Mouse (Mus musculus): ENCODE measurements around the gene Vps9d1. TPM values are rescaled to one million over a fixed set of nuclear protein-coding genes. Genes with fewer than 3 reads are reported as not detected.
"Not testable (repeated sequence)": the region's sequence is repeated elsewhere in the genome, so short reads cannot be mapped to it uniquely, and the experiment has no call there.

The Vps9d1 gene
- total RNA-seq, 4 experiments from 2014 or later, result 52.1 to 63.9 (median 58.9) TPM

GRCm38 (mm10) chr8:123253451-123254098 is 573 bp downstream of the Vps9d1 start:
- no peak for DNase-seq (ENCODE audit: low spot score in 2 of 2)

DNA sequence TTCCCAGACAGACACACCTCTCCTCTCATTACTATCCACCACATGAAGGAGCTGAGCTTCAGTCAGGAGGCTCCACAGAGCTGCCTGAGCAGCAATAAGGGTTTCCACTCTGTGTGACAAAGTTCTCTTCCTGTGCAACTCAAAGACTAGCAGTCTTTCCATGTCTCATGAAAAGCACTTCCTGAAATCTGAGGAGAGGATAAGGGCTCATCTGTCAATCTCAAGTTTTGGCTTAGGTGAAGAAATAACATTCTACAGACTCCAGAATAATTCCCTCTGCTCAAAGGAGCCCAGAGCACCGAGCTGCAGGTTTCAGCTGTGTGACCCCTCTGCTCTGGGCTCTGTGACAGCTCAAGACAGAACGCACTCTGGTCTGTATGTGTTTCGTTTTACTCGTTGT is 1.2 kb downstream of the Vps9d1 start:
- no peak for DNase-seq (ENCODE audit: low spot score in 2 of 2)

- DNase-seq (ENCODE audit: low spot score in 2 of 2), result no peak
Observed at GRCm38 (mm10) chr8:123250940-123251339, 3.2 kb downstream of the Vps9d1 start.

GRCm38 (mm10) chr8:123248596-123248995 is 5.6 kb downstream of the Vps9d1 start:
- no peak for DNase-seq (ENCODE audit: low spot score in 2 of 2)

GRCm38 (mm10) chr8:123247748-123248147 is 6.4 kb downstream of the Vps9d1 start:
- DNase-seq (ENCODE audit: low spot score in 2 of 2), result no peak

GRCm38 (mm10) chr8:123245543-123245942 is 8.6 kb downstream of the Vps9d1 start:
- no peak for DNase-seq (ENCODE audit: low spot score in 2 of 2)

- no peak for DNase-seq (ENCODE audit: low spot score in 2 of 2)
Observed at GRCm38 (mm10) chr8:123244382-123244781, 9.8 kb downstream of the Vps9d1 start.

DNA sequence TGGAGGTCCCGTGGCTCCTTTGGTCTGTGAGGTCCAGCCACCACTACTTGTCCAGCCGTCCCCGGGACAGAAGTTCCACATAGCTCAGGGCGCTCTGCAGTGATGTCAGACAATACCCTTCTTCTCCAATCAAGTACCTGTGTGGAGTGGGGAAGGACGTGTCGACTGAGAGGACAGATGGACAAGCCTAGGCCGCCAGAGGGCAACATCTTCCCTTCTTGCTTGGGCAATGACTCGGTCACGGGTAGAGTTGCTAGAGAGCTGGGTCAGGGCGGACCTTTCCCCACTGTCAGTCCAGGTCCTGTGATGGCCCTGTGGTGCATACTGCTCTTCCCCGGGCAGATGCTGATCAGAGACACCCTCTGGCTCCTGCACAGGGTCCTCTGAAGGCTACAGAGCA is 11.1 kb downstream of the Vps9d1 start:
- DNase-seq (ENCODE audit: low spot score in 2 of 2), result no peak

DNA sequence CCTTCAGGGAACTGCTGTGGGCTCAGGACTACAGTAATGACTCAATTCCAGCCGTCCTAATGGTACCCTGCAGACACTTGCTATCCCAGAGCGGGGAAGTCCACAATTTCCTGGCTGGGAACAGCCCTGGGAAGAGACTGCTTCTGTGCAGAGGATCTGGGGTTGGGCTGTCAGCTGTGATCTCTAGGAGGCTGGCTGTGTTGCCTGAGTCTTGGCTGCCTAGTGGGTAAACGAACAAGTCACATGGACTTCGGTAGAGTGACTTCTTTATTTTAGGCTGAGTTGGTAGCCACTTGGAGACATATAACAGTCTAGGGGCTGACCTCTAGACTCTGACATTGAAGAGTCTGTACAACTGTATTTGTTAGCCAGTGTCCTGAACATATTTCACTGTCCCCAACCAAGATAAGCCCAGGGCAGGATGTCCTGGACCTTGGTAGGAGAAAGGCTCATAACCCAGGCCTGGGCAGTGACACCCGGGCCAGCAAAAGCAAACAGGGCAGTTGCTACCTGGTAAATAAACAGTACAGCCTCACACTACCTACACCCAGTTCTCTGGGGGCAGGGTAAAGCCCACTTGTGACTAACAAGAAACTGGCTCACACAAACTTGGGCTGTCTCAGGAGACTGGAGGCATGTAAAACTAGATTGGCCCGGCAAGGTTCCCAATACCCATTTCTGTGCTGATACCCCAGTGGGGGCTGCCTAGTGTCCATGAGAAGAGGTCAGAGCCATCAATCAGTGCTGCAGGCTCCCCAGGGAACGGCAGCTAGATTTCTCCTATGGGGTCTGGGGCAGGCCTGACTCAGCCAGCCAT is 11.8 kb downstream of the Vps9d1 start:
- no peak for DNase-seq (ENCODE audit: low spot score in 2 of 2)

DNA sequence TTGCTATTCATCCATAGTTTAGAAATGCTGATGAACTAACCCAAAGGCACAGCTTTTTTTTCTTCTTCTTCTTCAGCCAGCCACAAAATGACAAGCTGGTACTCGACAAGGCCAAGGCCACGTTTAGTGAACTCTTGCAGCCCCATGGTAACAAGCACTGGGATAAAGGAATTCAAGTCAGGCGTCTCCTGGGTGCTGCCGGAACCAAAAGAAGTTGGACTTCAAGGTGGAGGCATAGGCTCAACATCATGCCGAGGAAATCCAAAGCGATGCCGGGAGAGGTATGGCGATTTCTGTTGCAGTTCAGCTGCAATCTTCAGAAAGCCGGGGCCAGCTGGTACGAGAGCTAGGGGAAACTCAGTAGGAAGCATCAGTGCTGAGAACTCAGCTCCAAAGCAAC is 14.8 kb downstream of the Vps9d1 start:
- DNase-seq (ENCODE audit: low spot score in 2 of 2), result no peak

- peak; percentile 81 for DNase-seq (ENCODE audit: low spot score in 2 of 2)
Observed at GRCm38 (mm10) chr8:123235520-123236497, 18.3 kb downstream of the Vps9d1 start, which contains the start of gene Spata2l. Gene Spata2l, minus strand, starts transcription at chr8:123236233.

- DNase-seq (ENCODE audit: low spot score in 2 of 2), result peak; percentile 84
Observed at GRCm38 (mm10) chr8:123234918-123235519, 19.1 kb downstream of the Vps9d1 start.

DNA sequence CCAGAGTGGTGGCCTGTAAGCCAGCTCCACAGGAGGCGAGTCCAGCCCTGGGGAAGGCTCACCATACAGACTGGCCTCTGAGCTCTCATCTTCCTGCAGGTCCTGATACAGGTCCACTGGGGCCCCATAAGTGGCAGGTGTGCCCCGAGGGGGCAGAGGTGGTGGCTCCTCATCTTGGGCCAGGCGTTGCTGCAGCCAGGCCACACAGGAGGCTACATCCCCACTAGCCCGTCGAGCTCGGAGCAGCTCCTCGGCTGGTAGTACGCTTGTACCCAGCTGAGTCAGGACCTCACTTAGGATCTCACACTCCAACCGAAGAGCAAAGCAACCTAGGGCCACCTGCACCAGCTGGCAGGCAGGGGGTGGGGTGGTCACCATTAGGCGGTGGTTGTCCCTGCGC is 20.4 kb downstream of the Vps9d1 start:
- DNase-seq (ENCODE audit: low spot score in 2 of 2), result peak in 1 of 2 experiments; percentile 27

- DNase-seq (ENCODE audit: low spot score in 2 of 2), result peak in 1 of 2 experiments; percentile 34
Observed at GRCm38 (mm10) chr8:123233300-123233699, 20.8 kb downstream of the Vps9d1 start.

GRCm38 (mm10) chr8:123232553-123232952 is 21.6 kb downstream of the Vps9d1 start:
- DNase-seq (ENCODE audit: low spot score in 2 of 2), result no peak

GRCm38 (mm10) chr8:123231742-123232141 is 22.4 kb downstream of the Vps9d1 start:
- DNase-seq (ENCODE audit: low spot score in 2 of 2), result peak in 1 of 2 experiments; percentile 39

DNA sequence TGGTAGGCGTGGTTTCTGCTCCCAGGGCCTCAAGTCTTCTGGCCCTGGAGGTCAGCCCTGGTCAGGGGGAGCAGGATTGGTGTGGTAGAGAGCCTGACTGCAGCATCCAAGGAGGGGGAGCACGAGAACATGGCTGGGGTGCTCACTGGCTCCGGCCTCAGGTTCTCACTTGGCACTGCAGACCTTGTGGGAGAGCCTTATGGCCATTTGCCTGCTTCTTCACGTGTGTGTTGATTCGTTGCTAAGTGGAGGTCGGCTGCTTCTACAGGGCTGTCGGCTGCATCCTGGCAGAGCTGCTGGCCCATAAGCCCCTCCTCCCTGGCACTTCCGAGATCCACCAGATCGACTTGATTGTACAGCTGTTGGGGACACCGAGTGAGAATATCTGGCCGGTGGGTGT is 23.8 kb downstream of the Vps9d1 start:
- not testable (repeated sequence) for DNase-seq (ENCODE audit: low spot score in 2 of 2)

DNA sequence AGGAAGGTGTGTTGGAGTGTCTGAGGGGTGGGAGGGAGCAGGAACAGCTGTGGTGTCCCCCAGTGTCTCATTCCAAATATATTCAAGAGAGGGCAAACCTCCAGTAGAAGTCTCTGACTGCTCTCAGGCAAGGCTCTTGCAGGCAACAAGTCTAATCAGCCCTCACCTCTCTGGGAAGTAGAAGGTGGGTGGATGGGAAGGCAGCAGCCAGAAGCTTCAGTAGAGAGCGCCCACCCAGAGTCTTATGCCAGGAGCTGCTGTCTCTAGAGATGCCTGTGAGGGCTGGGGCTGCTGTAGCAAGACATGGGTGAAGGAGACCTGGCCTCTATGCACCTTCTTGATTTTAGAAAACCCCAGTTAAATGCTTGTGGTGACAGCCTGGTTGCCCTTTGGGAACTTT is 25.7 kb downstream of the Vps9d1 start:
- DNase-seq (ENCODE audit: low spot score in 2 of 2), result no peak

DNA sequence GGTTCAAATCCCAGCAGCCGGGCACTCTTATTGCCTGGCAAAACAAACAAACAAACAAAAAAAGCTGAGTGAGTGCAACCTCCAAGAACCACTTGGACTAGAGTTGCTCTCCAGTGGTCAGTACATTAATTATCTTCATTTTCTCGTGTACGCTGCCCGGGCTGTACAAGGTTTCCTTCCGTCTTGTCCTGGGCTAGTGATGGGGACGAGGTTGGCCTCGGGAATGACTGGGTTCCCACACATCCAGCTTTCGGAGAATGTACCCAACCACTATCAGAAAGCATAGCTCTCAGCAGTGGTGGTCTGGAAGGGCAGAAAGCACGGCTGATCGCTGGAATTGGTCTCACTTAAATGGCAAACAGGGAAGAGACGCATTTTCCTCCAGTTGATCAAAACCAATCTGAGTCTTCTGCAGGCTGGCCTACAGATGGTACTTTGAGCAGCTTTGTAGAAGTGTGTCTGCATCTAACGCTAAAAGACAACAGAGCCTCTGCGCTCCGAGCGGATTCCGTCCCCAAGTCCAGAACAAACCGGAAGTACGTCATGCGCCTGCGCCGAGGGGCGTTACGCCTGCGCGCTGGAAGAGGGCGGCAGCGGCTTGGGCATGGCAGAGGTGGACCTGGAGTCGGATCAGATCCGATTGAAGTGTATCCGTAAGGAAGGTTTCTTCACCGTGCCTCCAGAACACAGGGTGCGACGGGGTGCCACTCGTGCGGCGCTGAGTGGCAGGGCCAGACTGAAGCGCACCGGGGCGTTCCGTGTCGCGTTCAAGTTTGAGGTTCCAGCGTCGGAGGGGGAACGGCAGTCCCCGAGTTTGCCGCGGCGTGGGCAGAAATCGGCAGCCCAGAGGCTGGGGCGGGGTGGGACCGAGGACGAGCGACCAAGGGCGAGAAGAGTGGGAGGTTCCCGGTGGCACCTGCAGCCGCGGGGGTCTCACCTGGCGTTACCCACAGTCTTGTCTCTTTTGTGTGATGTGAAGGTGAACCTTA is 29.6 kb downstream of the Vps9d1 start, which contains the start of gene Cdk10:
Gene Cdk10 (plus strand): TSS at position 565 of the 989 bp plus-strand sequence.
- peak; percentile 88 to 93 for DNase-seq (ENCODE audit: low spot score in 2 of 2)

DNA sequence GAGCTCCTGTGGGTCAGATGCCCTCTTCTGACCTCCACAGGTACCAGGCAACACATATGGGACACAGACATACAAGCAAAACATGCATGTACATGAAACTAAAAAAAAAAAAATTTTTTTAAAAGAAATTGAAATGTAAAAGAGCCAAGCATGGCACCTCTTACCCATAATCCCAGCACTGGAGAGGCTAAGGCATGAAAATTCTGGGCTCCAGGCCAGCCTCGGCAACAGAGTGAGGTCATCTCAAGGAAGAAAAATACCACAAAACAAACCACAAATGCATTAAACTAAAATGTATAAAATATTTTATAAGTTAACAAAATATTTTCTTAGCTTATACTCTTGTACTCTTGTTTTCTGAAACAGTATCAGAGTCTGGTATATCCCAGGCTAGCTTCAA is 33.2 kb downstream of the Vps9d1 start:
- DNase-seq (ENCODE audit: low spot score in 2 of 2), result no peak

Data from layer of hippocampus, adult 8-10 months (tissue).